Mouse (Mus musculus) myocyte (in vitro differentiated cells): Measurements from ENCODE around the gene Prph2.
A peak's percentile ranks its signal among the peaks of the same experiment; 100 is the strongest.

Source experiments
- CEBPB ChIP-seq: IDR thresholded peaks from 2 replicates; pipeline ENCODE4 v1.6.1; 2011; ENCODE audit warnings: mild to moderate bottlenecking, moderate library complexity; ENCODE audit not compliant: poor library complexity, insufficient read depth, severe bottlenecking
- E2F4 ChIP-seq: IDR thresholded peaks from one replicate; pipeline ENCODE4 v1.6.1; 2011; ENCODE audit warnings: mild to moderate bottlenecking, control low read depth, moderate library complexity; ENCODE audit not compliant: insufficient read depth
- MAX ChIP-seq: IDR thresholded peaks from one replicate; pipeline ENCODE4 v1.6.1; 2011; ENCODE audit warnings: low read depth, mild to moderate bottlenecking, control low read depth
- MYOD1 ChIP-seq, 3 experiments: IDR thresholded peaks; one replicate each; pipeline ENCODE4 v1.6.1; 2011; ENCODE audit warnings: control low read depth in 2 of 3, low read depth in 2 of 3, mild to moderate bottlenecking in 2 of 3, moderate library complexity in 1 of 3; ENCODE audit not compliant: insufficient read length in 2 of 3, control insufficient read depth in 1 of 3
- MYOG ChIP-seq, 3 experiments: IDR thresholded peaks; one replicate each; pipeline ENCODE4 v1.6.1; 2011; ENCODE audit warnings: control low read depth in 2 of 3, low read depth in 2 of 3, mild to moderate bottlenecking in 2 of 3; ENCODE audit not compliant: insufficient read length in 2 of 3, control insufficient read depth in 1 of 3, insufficient read depth in 1 of 3
- POLR2A ChIP-seq: IDR thresholded peaks from one replicate; pipeline ENCODE4 v1.6.1; 2011; ENCODE audit warnings: low read depth, mild to moderate bottlenecking, control low read depth, moderate library complexity; ENCODE audit not compliant: insufficient read length
- POLR2AphosphoS2 ChIP-seq: IDR thresholded peaks from one replicate; pipeline ENCODE4 v1.6.1; 2011; ENCODE audit warnings: low read depth, control low read depth; ENCODE audit not compliant: insufficient read length
- REST ChIP-seq: IDR thresholded peaks from one replicate; pipeline ENCODE4 v1.6.1; 2011; ENCODE audit warnings: mild to moderate bottlenecking, control low read depth, moderate library complexity; ENCODE audit not compliant: insufficient read depth, insufficient read length
- TCF12 ChIP-seq: IDR thresholded peaks from one replicate; pipeline ENCODE4 v1.6.1; 2011; ENCODE audit warnings: mild to moderate bottlenecking, control low read depth; ENCODE audit not compliant: poor library complexity, insufficient read depth, severe bottlenecking
- TCF3 ChIP-seq: IDR thresholded peaks from one replicate; pipeline ENCODE4 v1.6.1; 2011; ENCODE audit warnings: low read depth, control low read depth; ENCODE audit not compliant: insufficient read length
- USF1 ChIP-seq: IDR thresholded peaks from one replicate; pipeline ENCODE4 v1.6.1; 2011; ENCODE audit warnings: low read depth, mild to moderate bottlenecking, control low read depth, moderate library complexity

GRCm38 (mm10) chr17:46874133-46874532 lies 36.1 kb upstream of the Prph2 start:
- TF ChIP-seq POLR2A (no peak), E2F4 (no peak), REST (no peak), POLR2AphosphoS2 (no peak), TCF12 (no peak), MYOG (IDR thresholded peaks at IDR 0.05; ENCODE audit: control insufficient read depth in 1 of 3, insufficient read depth in 1 of 3, insufficient read length in 2 of 3, low read depth in 2 of 3) (peak in 1 of 3 experiments; percentile 72), MAX (no peak), USF1 (no peak), CEBPB (no peak), MYOD1 (IDR thresholded peaks at IDR 0.05; ENCODE audit: control insufficient read depth in 1 of 3, insufficient read length in 2 of 3, low read depth in 2 of 3) (peak in 2 of 3 experiments; percentile 60 to 73), TCF3 (no peak)
